Mouse (Mus musculus): ENCODE results near the gene Gna15. TPM values are rescaled to one million over a fixed set of nuclear protein-coding genes. Genes with fewer than 3 reads are reported as not detected.

The Gna15 gene
- total and polyA plus RNA-seq, 3 experiments, result 1.1 to 1.5 (median 1.2) TPM

- Histone ChIP-seq H3K27ac (no peak overlapping the region), H3K4me3 (peak overlapping the region; percentile 50), H3K4me1 (ENCODE audit: control insufficient read depth, insufficient read depth, low read length) (peaks cover 1% of the 10 kb centered on the region; the same call in 1 of the 2 replicates), H3K9ac (ENCODE audit: low read depth, low read length) (peak overlapping the region; percentile 65), H3K36me3 (ENCODE audit: control insufficient read depth, insufficient read depth, low read length) (no peaks in the 10 kb centered on the region), H3K27me3 (ENCODE audit: control insufficient read depth, insufficient read depth, low read length) (no peaks in the 10 kb centered on the region), H3K79me2 (replicated peaks; ENCODE audit: control insufficient read depth, insufficient read depth, low read length) (no peaks in the 10 kb centered on the region)
- peak; percentile 85 to 96 for DNase-seq
- TF ChIP-seq CTCF (IDR thresholded peaks at IDR 0.05), result no peak
- TF ChIP-seq POLR2A (IDR thresholded peaks at IDR 0.05; ENCODE audit: insufficient read depth, low read depth, low read length), result no peak
- TF ChIP-seq EP300 (IDR thresholded peaks at IDR 0.05; ENCODE audit: insufficient read depth, low read depth, low read length), result peak; percentile 68; the same call in 1 of the 2 replicates
- WGBS, result 13% methylated on average over 36 of the region's 36 CpGs
- intact Hi-C loops (cut with DNase I), result loop anchor here (1.0 to 5.0 kb wide), 3 partner anchors 24 to 670 kb away; no protein-coding TSS in a partner anchor
These were observed 21.4 kb downstream of the Gna15 start for GRCm38 (mm10) chr10:81502658-81503057.

- Histone ChIP-seq H3K27me3 (ENCODE audit: control insufficient read depth, insufficient read depth, low read length) (no peaks in the 10 kb centered on the region), H3K36me3 (ENCODE audit: control insufficient read depth, insufficient read depth, low read length) (no peaks in the 10 kb centered on the region), H3K27ac (no peak overlapping the region), H3K9ac (ENCODE audit: low read depth, low read length) (no peak overlapping the region), H3K79me2 (replicated peaks; ENCODE audit: control insufficient read depth, insufficient read depth, low read length) (no peaks in the 10 kb centered on the region), H3K4me3 (no peak overlapping the region), H3K4me1 (ENCODE audit: control insufficient read depth, insufficient read depth, low read length) (peaks cover 1% of the 10 kb centered on the region; the same call in 1 of the 2 replicates)
- 86% methylated on average over 5 of the region's 5 CpGs for WGBS
- no peak for DNase-seq
- TF ChIP-seq CTCF (IDR thresholded peaks at IDR 0.05), result no peak
- intact Hi-C loops (cut with DNase I), result loop anchor here (1.0 to 5.0 kb wide), 4 partner anchors 24 to 670 kb away; no protein-coding TSS in a partner anchor
These were observed 22.2 kb downstream of the Gna15 start for GRCm38 (mm10) chr10:81501863-81502262.

- DNase-seq, result no peak
- WGBS, result 74% methylated on average over 3 of the region's 3 CpGs
- intact Hi-C loops (cut with DNase I), result loop anchor here (2.0 to 5.0 kb wide), 2 partner anchors 105 to 672 kb away; no protein-coding TSS in a partner anchor
- Histone ChIP-seq H3K4me3 (peak within 1 kb of the TSS; percentile 24), H3K27ac (peak within 1 kb of the TSS; percentile 79), H3K9ac (ENCODE audit: low read depth, low read length) (peak within 1 kb of the TSS; percentile 70), H3K4me1 (ENCODE audit: control insufficient read depth, insufficient read depth, low read length) (peaks cover 3% of the 10 kb centered on the region), H3K27me3 (ENCODE audit: control insufficient read depth, insufficient read depth, low read length) (no peaks in the 10 kb centered on the region), H3K79me2 (replicated peaks; ENCODE audit: control insufficient read depth, insufficient read depth, low read length) (peaks cover 4% of the 10 kb centered on the region), H3K36me3 (ENCODE audit: control insufficient read depth, insufficient read depth, low read length) (no peaks in the 10 kb centered on the region)
- no peak for TF ChIP-seq CTCF (IDR thresholded peaks at IDR 0.05)
- no peak for TF ChIP-seq EP300 (IDR thresholded peaks at IDR 0.05; ENCODE audit: insufficient read depth, low read depth, low read length)
- TF ChIP-seq POLR2A (IDR thresholded peaks at IDR 0.05; ENCODE audit: insufficient read depth, low read depth, low read length), result no peak
These were observed 24.0 kb downstream of the Gna15 start, which contains the start of gene S1pr4 for GRCm38 (mm10) chr10:81500032-81500431. Gene S1pr4 (minus strand): TSS chr10:81500132.

- 54% methylated on average over 23 of the region's 23 CpGs for WGBS
- 0 out of 2 replicates have a peak, but pooled peaks have one; percentile 32 for TF ChIP-seq EP300 (IDR thresholded peaks at IDR 0.05; ENCODE audit: insufficient read depth, low read depth, low read length)
- no peak for TF ChIP-seq CTCF (IDR thresholded peaks at IDR 0.05)
- Histone ChIP-seq H3K27me3 (ENCODE audit: control insufficient read depth, insufficient read depth, low read length) (no peaks in the 10 kb centered on the region), H3K36me3 (ENCODE audit: control insufficient read depth, insufficient read depth, low read length) (no peaks in the 10 kb centered on the region), H3K9ac (ENCODE audit: low read depth, low read length) (peak overlapping the region; percentile 70), H3K4me1 (ENCODE audit: control insufficient read depth, insufficient read depth, low read length) (peaks cover 4% of the 10 kb centered on the region), H3K27ac (peak overlapping the region; percentile 79), H3K4me3 (peak overlapping the region; percentile 24), H3K79me2 (replicated peaks; ENCODE audit: control insufficient read depth, insufficient read depth, low read length) (peaks cover 4% of the 10 kb centered on the region)
- intact Hi-C loops (cut with DNase I), result loop anchor here (10.0 kb wide), 1 partner anchor 595 kb away; the partner anchor contains the start of gene Timm13
- peak; percentile 53 to 79 for DNase-seq
These were observed 24.6 kb downstream of the Gna15 start for GRCm38 (mm10) chr10:81499250-81499901.

GRCm38 (mm10) chr10:81498316-81499249 is 25.4 kb downstream of the Gna15 start:
- H3K9ac ChIP-seq (ENCODE audit: low read depth, low read length), result peak overlapping the region; percentile 70
- H3K4me3 ChIP-seq, result peak overlapping the region; percentile 24
- H3K27me3 ChIP-seq (ENCODE audit: control insufficient read depth, insufficient read depth, low read length), result no peaks in the 10 kb centered on the region
- DNase-seq, result peak in 1 of 2 experiments; percentile 21
- peak overlapping the region; percentile 79 for H3K27ac ChIP-seq
- H3K79me2 ChIP-seq (replicated peaks; ENCODE audit: control insufficient read depth, insufficient read depth, low read length), result peaks cover 4% of the 10 kb centered on the region
- no peak for TF ChIP-seq EP300 (IDR thresholded peaks at IDR 0.05; ENCODE audit: insufficient read depth, low read depth, low read length)
- no peak for TF ChIP-seq POLR2A (IDR thresholded peaks at IDR 0.05; ENCODE audit: insufficient read depth, low read depth, low read length)
- no peak for TF ChIP-seq CTCF (IDR thresholded peaks at IDR 0.05)
- no peaks in the 10 kb centered on the region for H3K36me3 ChIP-seq (ENCODE audit: control insufficient read depth, insufficient read depth, low read length)
- WGBS, result 82% methylated on average over 38 of the region's 38 CpGs
- peaks cover 4% of the 10 kb centered on the region for H3K4me1 ChIP-seq (ENCODE audit: control insufficient read depth, insufficient read depth, low read length)
- intact Hi-C loops (cut with DNase I), result loop anchor here (10.0 kb wide), 1 partner anchor 594 kb away; the partner anchor contains the start of gene Timm13

Measured in heart, adult 2 months (tissue).